Mouse (Mus musculus) thymus, adult 2 months (tissue): Measurements from ENCODE around the gene Atrnl1.

ENCODE experiments used
- CTCF ChIP-seq: fragments of 200-500 bp; IDR thresholded peaks from 2 replicates; pipeline ENCODE4 v1.5.1; 2012; ENCODE audit warnings: mild to moderate bottlenecking, control low read depth, low read length, moderate library complexity, borderline replicate concordance; ENCODE audit not compliant: control insufficient read depth, poor library complexity, insufficient read depth; ENCODE audit errors: extremely low read depth
- POLR2A ChIP-seq: fragments of 200-500 bp; IDR thresholded peaks from 2 replicates; pipeline ENCODE4 v1.6.1; 2012; ENCODE audit warnings: mild to moderate bottlenecking, low read length, control low read depth, moderate library complexity; ENCODE audit not compliant: control insufficient read depth, poor library complexity, insufficient read depth; ENCODE audit errors: extremely low read depth

GRCm38 (mm10) chr19:57762526-57762925 lies 151.7 kb downstream of the Atrnl1 start:
- TF ChIP-seq CTCF (no peak), POLR2A (no peak)
